14 mouse cellular contexts compared by ENCODE assay signal in the genomic region with DNA sequence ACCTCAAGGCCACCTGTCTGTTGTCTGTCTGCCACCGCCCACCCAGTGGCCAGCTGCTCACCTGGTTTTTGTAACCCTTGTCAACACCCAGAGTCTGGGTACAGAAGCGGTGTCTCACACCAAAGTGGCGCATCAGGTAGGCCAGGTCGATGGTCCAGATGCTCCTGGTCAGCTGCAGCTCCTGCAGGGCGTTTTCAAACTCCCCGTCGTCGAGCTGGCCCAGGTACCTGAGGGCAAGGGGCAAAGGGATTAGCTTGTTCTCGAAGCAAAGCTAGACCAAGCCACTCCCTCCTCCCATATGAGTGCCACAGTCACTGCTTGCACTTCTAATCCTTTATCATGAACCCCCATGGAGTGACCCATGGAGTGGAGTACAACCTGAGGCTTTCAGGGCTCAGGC. TPM values are rescaled to one million over a fixed set of nuclear protein-coding genes. Genes with fewer than 3 reads are reported as not detected.
DNase-seq lines count a peak whose midpoint lies in the region; TF ChIP-seq lines count a peak whose summit lies in the region.
"Had no signal": no experiment of that assay in that cellular context is flagged by ENCODE, and none has a peak within 500 bp of the region (broad histone marks: within the 10 kb centered on the region; RNA-seq: fewer than 3 reads in every experiment).

No protein-coding gene starts in this region.

- TF ChIP-seq CTCF in kidney, adult 2 months (conservative IDR thresholded peaks at IDR 0.05; ENCODE audit: insufficient read depth, insufficient read length, low read depth, low read length) = no peak

- peaks cover 23% of the 10 kb centered on the region for H3K36me3 ChIP-seq in kidney, adult 2 months (ENCODE audit: control insufficient read depth, insufficient read depth, low read length)

- peak; percentile 29 for DNase-seq in cerebellum, adult 11-12 months
- DNase-seq in cerebellum, adult 18-20 months = no peak
- DNase-seq in heart, adult 11 months = peak; percentile 92
- no peak for DNase-seq in heart, adult 9 months (ENCODE audit: low spot score in 2 of 2)
- DNase-seq in kidney, adult 2 months = peak; percentile 56
- no peak for DNase-seq in kidney, postnatal 10 days
- peak; percentile 40 for DNase-seq in testis, postnatal 10 days (ENCODE audit: low spot score)
- no peak for DNase-seq in testis, postnatal 14 days (ENCODE audit: low spot score)
- DNase-seq: B cell, adult 2 months had no signal

- H3K4me3 ChIP-seq in kidney, adult 2 months (ENCODE audit: insufficient read depth, low read depth, low read length) = no peak overlapping the region
- H3K4me3 ChIP-seq: embryonic facial prominence, embryonic 13.5 days; forebrain, embryonic 12.5 days; heart, embryonic 15.5 days; hindbrain, embryonic 10.5 days had no signal

- peaks cover 35% of the 10 kb centered on the region for H3K4me1 ChIP-seq in kidney, adult 2 months (ENCODE audit: control insufficient read depth, insufficient read depth, low read length)

- 64% methylated on average over 9 of the region's 9 CpGs for WGBS in kidney, adult 2 months

- no peak for TF ChIP-seq POLR2A in kidney, adult 2 months (IDR thresholded peaks at IDR 0.05; ENCODE audit: low read depth, low read length)

- peak overlapping the region; percentile 18 for H3K27ac ChIP-seq in kidney, adult 2 months (ENCODE audit: insufficient read depth, low read depth, low read length)
- H3K27ac ChIP-seq: embryonic facial prominence, embryonic 13.5 days; forebrain, embryonic 12.5 days; heart, embryonic 15.5 days; hindbrain, embryonic 10.5 days; hindbrain, embryonic 14.5 days had no signal

- no peaks in the 10 kb centered on the region for H3K27me3 ChIP-seq in kidney, adult 2 months (replicated peaks; ENCODE audit: control insufficient read depth, insufficient read depth, low read length)
- H3K27me3 ChIP-seq: embryonic facial prominence, embryonic 13.5 days; forebrain, embryonic 12.5 days; heart, embryonic 15.5 days had no signal

RNA-seq across cellular contexts. Expression of gene Snrpd3, which starts 6.3 kb away (rescaled TPM):
- 27.0 and 41.2 TPM in 2 replicates for polyA plus RNA-seq in kidney, adult 2 months (2012; rRNA removed)

RNA-seq across cellular contexts. Expression of gene Gucd1, which starts 6.7 kb away (rescaled TPM):
- 124 and 164 TPM in 2 replicates for polyA plus RNA-seq in kidney, adult 2 months (2012; rRNA removed)

RNA-seq across cellular contexts. Expression of gene Lrrc75b, which starts 49.1 kb away (rescaled TPM):
- 2.1 and 2.2 TPM in 2 replicates for polyA plus RNA-seq in kidney, adult 2 months (2012; rRNA removed)

RNA-seq across cellular contexts. Expression of gene Ggt1, which starts 50.3 kb away (rescaled TPM):
- polyA plus RNA-seq in kidney, adult 2 months (2012; rRNA removed) = 881 and 1,007 TPM in 2 replicates

Comparison
In these comparisons a context has a peak if more than half of its experiments do, and no peak if none do; other contexts are left out.
1. DNase-seq: peak in cerebellum, adult 11-12 months (single experiment), heart, adult 11 months (single experiment), kidney, adult 2 months (single experiment) and testis, postnatal 10 days (single experiment); none in cerebellum, adult 18-20 months (0 of 2), heart, adult 9 months (0 of 2), kidney, postnatal 10 days (single experiment) and testis, postnatal 14 days (single experiment).